Mouse (Mus musculus) myocyte (in vitro differentiated cells): ENCODE data around the gene Hoxb9.

Experiments used
- POLR2A ChIP-seq: IDR thresholded peaks from one replicate; pipeline ENCODE4 v1.6.1; 2011; ENCODE audit warnings: low read depth, mild to moderate bottlenecking, control low read depth, moderate library complexity; ENCODE audit not compliant: insufficient read length
- POLR2AphosphoS2 ChIP-seq: IDR thresholded peaks from one replicate; pipeline ENCODE4 v1.6.1; 2011; ENCODE audit warnings: low read depth, control low read depth; ENCODE audit not compliant: insufficient read length
- USF1 ChIP-seq: IDR thresholded peaks from one replicate; pipeline ENCODE4 v1.6.1; 2011; ENCODE audit warnings: low read depth, mild to moderate bottlenecking, control low read depth, moderate library complexity

DNA sequence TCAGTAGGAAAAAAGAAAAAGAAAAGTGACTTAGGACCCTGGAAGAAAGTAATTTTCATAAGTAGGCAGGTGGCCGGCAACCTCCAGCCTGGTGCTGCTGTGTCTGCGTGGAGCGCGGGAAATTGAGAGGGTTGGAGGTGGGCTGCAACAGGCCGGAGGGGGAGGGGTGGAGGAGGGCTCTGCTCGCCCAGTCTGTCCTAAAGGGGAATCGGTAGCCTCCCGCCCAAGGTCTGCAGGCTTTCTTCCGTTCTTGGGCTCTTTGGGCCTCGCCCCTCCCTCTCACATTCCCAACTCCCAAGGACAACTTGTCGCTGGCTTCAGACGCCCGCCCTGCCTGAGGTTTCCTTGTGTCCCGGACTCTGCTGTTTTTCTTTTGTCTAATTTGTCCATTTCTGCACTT lies 20.4 kb upstream of the Hoxb9 start:
- no peak for TF ChIP-seq POLR2A
- TF ChIP-seq POLR2AphosphoS2, result no peak
- TF ChIP-seq USF1, result no peak
